Mouse (Mus musculus): ENCODE measurements around the gene Lemd1.

The Lemd1 gene

GRCm38 (mm10) chr1:132290921-132291675 lies 99.9 kb downstream of the Lemd1 start:
- ATAC-seq (ENCODE audit: low TSS enrichment) = no peak

- ATAC-seq (ENCODE audit: low TSS enrichment) = no peak
Observed at GRCm38 (mm10) chr1:132291706-132292105, 100.5 kb downstream of the Lemd1 start.

- no peak for ATAC-seq (ENCODE audit: low TSS enrichment)
Observed at GRCm38 (mm10) chr1:132292318-132293129, 101.3 kb downstream of the Lemd1 start.

- ATAC-seq (ENCODE audit: low TSS enrichment) = no peak
Observed at GRCm38 (mm10) chr1:132295506-132295905, 104.3 kb downstream of the Lemd1 start.

GRCm38 (mm10) chr1:132296051-132296450 lies 104.8 kb downstream of the Lemd1 start:
- no peak for ATAC-seq (ENCODE audit: low TSS enrichment)

GRCm38 (mm10) chr1:132298425-132298800 lies 107.2 kb downstream of the Lemd1 start, which contains the start of gene Klhdc8a:
Gene Klhdc8a, plus strand, starts transcription at chr1:132298626.
- ATAC-seq (ENCODE audit: low TSS enrichment) = peak; percentile 58

GRCm38 (mm10) chr1:132298801-132299464 lies 107.7 kb downstream of the Lemd1 start:
- ATAC-seq (ENCODE audit: low TSS enrichment) = peak; percentile 55; the same call in 1 of the 2 replicates

- ATAC-seq (ENCODE audit: low TSS enrichment) = no peak
Observed at GRCm38 (mm10) chr1:132299744-132300143, 108.5 kb downstream of the Lemd1 start.

GRCm38 (mm10) chr1:132301242-132301641 lies 110.0 kb downstream of the Lemd1 start:
- ATAC-seq (ENCODE audit: low TSS enrichment) = no peak

GRCm38 (mm10) chr1:132302341-132302866 lies 111.2 kb downstream of the Lemd1 start:
- no peak for ATAC-seq (ENCODE audit: low TSS enrichment)

GRCm38 (mm10) chr1:132304618-132305214 lies 113.5 kb downstream of the Lemd1 start:
- ATAC-seq (ENCODE audit: low TSS enrichment) = no peak

GRCm38 (mm10) chr1:132306160-132306559 lies 114.9 kb downstream of the Lemd1 start:
- ATAC-seq (ENCODE audit: low TSS enrichment) = 0 out of 2 replicates have a peak, but pooled peaks have one; percentile 45

- no peak for ATAC-seq (ENCODE audit: low TSS enrichment)
Observed at GRCm38 (mm10) chr1:132306808-132307207, 115.6 kb downstream of the Lemd1 start.

GRCm38 (mm10) chr1:132307962-132308361 lies 116.7 kb downstream of the Lemd1 start:
- ATAC-seq (ENCODE audit: low TSS enrichment) = peak; percentile 60

GRCm38 (mm10) chr1:132308674-132309073 lies 117.4 kb downstream of the Lemd1 start:
- ATAC-seq (ENCODE audit: low TSS enrichment) = no peak

Measured in frontal cortex, adult (tissue).